Mouse (Mus musculus): Measurements from ENCODE around the gene Gm29133. TPM values are rescaled to one million over a fixed set of nuclear protein-coding genes. Genes with fewer than 3 reads are reported as not detected.

The Gm29133 gene
- not detected in 2 replicates for polyA plus RNA-seq (2014; fragmentation: Nextera tagmentation; extraction: Ambion mirVana)

DNA sequence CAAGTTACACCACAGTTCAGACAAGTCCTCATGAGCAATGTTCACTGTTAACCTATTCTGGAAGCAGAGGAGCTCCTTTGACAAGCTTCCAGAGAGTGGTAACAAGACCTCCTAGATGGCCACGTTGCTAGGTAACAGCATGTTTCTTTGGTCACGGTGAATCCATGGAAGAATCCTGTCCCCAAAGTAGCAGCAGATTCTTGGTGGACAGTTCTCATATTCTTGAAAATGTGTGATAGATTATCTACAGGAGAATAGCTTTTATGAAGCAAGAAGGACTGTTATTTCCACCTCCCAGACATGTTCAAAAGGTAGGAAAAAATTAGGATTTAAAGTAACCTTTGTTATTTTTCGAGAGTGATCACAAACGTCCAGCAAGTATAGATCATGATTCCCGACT lies at the start of gene Gm29133:
TSS of gene Gm29133 (plus strand) at position 301 of the 400 bp plus-strand sequence.
- Histone ChIP-seq H3K27ac (ENCODE audit: low read depth, low read length) (no peak within 1 kb of the TSS), H3K36me3 (ENCODE audit: control insufficient read depth, insufficient read depth, low read length) (no peaks in the 10 kb centered on the region), H3K9ac (replicated peaks; ENCODE audit: low read depth, low read length) (no peak within 1 kb of the TSS), H3K9me3 (ENCODE audit: control insufficient read depth, low read length) (no peaks in the 10 kb centered on the region), H3K27me3 (ENCODE audit: control insufficient read depth, insufficient read depth, low read length) (no peaks in the 10 kb centered on the region), H3K4me3 (ENCODE audit: low read depth, low read length) (no peak within 1 kb of the TSS), H3K4me2 (ENCODE audit: low read depth, low read length) (no peak within 1 kb of the TSS), H3K4me1 (ENCODE audit: control insufficient read depth, insufficient read depth, low read length) (no peaks in the 10 kb centered on the region)
- 71% methylated on average over 5 of the region's 5 CpGs for WGBS
- ATAC-seq (ENCODE audit: low read depth), result no peak

DNA sequence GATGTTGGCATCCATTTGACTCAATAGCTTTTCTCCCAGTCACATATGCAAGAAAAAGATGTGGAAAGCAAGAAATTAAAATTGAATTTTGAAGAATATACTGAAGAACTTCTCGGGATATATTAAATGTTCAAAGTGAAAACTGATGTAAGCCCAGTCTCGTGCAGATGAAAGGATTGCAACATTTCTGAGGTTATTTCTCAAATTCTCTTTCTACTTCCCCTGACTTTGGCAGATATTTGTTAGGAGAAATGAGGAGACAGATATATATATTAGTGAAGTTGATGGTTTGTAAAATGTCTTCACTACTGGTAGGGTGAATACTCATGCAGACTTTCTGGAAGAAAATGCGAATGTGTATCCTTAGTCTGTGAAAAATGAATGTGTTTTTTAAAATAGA lies 48.9 kb upstream of the Gm29133 start:
- H3K9me3 ChIP-seq (ENCODE audit: control insufficient read depth, low read length), result no peaks in the 10 kb centered on the region
- ATAC-seq (ENCODE audit: low read depth), result no peak
- WGBS, result 91% methylated on average over 3 of the region's 3 CpGs

DNA sequence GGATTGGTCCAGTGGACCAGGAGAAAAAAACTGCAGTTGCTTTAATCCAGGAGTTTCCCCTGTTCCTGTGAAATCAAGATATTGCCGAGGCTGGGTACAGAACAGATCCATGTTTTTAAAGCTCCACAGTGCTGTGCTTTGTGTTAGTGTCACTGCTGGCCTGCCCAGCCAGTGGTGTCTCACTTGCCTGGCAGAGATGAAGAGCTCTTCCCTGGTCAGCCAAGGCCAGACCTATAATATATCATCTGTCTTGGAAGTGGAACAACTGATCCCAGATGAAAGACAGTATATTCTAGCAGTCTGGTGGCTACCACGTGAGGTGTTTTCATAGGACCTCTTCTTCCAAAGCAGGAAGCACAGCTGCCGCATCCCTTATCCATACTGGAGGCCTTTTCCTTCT lies 46.7 kb upstream of the Gm29133 start:
- Histone ChIP-seq H3K4me1 (ENCODE audit: control insufficient read depth, insufficient read depth, low read length) (no peaks in the 10 kb centered on the region), H3K27me3 (ENCODE audit: control insufficient read depth, insufficient read depth, low read length) (no peaks in the 10 kb centered on the region), H3K36me3 (ENCODE audit: control insufficient read depth, insufficient read depth, low read length) (no peaks in the 10 kb centered on the region), H3K9me3 (ENCODE audit: control insufficient read depth, low read length) (no peaks in the 10 kb centered on the region), H3K4me2 (ENCODE audit: low read depth, low read length) (no peak overlapping the region), H3K9ac (replicated peaks; ENCODE audit: low read depth, low read length) (no peak overlapping the region), H3K27ac (ENCODE audit: low read depth, low read length) (no peak overlapping the region), H3K4me3 (ENCODE audit: low read depth, low read length) (no peak overlapping the region)
- no peak for ATAC-seq (ENCODE audit: low read depth)
- 78% methylated on average over 3 of the region's 3 CpGs for WGBS

More for the DNA sequence above, 48.9 kb upstream of the Gm29133 start:
- no peak overlapping the region for H3K4me2 ChIP-seq (ENCODE audit: low read depth, low read length)
- no peak overlapping the region for H3K4me3 ChIP-seq (ENCODE audit: low read depth, low read length)
- H3K27ac ChIP-seq (ENCODE audit: low read depth, low read length), result no peak overlapping the region
- H3K4me1 ChIP-seq (ENCODE audit: control insufficient read depth, insufficient read depth, low read length), result no peaks in the 10 kb centered on the region
- H3K27me3 ChIP-seq (ENCODE audit: control insufficient read depth, insufficient read depth, low read length), result no peaks in the 10 kb centered on the region
- H3K36me3 ChIP-seq (ENCODE audit: control insufficient read depth, insufficient read depth, low read length), result no peaks in the 10 kb centered on the region
- H3K9ac ChIP-seq (replicated peaks; ENCODE audit: low read depth, low read length), result no peak overlapping the region

DNA sequence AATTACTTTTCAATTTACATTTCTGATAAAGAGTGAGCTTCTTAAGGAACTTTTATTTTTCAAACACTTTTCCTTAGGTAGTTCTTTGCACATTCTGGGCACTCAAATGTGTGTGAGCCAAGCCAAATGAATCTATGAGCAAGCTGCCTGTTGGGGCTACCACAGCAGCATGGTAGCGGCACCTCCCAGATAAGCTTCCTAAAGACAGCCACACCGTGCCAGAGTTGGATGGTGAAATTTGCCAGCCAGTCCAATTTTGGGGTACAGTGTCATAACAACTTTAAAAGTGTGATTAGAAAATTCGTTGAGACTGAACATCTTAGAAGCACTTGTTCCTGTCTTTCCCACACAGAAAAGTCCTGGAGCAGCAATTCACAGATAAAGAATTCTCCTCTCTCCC lies 41.5 kb upstream of the Gm29133 start:
- H3K9me3 ChIP-seq (ENCODE audit: control insufficient read depth, low read length), result no peaks in the 10 kb centered on the region
- H3K4me1 ChIP-seq (ENCODE audit: control insufficient read depth, insufficient read depth, low read length), result no peaks in the 10 kb centered on the region
- H3K27ac ChIP-seq (ENCODE audit: low read depth, low read length), result no peak overlapping the region
- no peak overlapping the region for H3K9ac ChIP-seq (replicated peaks; ENCODE audit: low read depth, low read length)
- WGBS, result 87% methylated on average over 3 of the region's 3 CpGs
- no peak overlapping the region for H3K4me3 ChIP-seq (ENCODE audit: low read depth, low read length)
- no peaks in the 10 kb centered on the region for H3K36me3 ChIP-seq (ENCODE audit: control insufficient read depth, insufficient read depth, low read length)
- H3K4me2 ChIP-seq (ENCODE audit: low read depth, low read length), result no peak overlapping the region
- no peaks in the 10 kb centered on the region for H3K27me3 ChIP-seq (ENCODE audit: control insufficient read depth, insufficient read depth, low read length)
- no peak for ATAC-seq (ENCODE audit: low read depth)

DNA sequence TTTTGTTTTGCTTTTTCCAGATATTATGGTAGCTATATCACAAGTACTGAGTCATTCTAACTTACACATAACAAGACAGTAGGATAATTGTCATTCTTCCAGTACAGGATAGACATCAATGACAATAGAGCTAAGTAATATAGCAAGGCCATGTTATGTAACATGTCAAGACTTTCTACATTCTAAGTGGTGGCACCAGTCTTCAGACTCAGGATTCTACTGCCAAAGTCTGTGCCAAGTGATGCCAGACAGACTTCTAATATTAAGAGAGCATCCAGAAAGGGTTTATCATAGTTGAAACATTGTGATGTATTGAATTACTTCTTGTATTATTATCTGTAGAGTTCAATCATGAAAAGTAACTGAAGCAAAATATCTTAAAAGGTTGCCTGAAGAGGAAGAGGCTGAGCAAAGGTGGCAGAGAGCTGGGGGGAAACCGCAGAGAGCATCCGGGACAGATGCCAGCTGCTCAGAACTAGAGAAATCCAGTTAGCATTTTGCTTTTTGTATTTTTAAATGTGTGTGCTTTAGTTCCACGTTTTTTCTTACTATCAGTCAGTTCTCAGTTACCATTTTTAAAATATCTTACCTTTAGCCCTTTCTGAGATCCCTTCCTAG lies 34.2 kb upstream of the Gm29133 start:
- Histone ChIP-seq H3K27me3 (ENCODE audit: control insufficient read depth, insufficient read depth, low read length) (no peaks in the 10 kb centered on the region), H3K36me3 (ENCODE audit: control insufficient read depth, insufficient read depth, low read length) (no peaks in the 10 kb centered on the region), H3K9ac (replicated peaks; ENCODE audit: low read depth, low read length) (no peak overlapping the region), H3K4me3 (ENCODE audit: low read depth, low read length) (no peak overlapping the region), H3K9me3 (ENCODE audit: control insufficient read depth, low read length) (no peaks in the 10 kb centered on the region), H3K27ac (ENCODE audit: low read depth, low read length) (no peak overlapping the region), H3K4me1 (ENCODE audit: control insufficient read depth, insufficient read depth, low read length) (no peaks in the 10 kb centered on the region), H3K4me2 (ENCODE audit: low read depth, low read length) (no peak overlapping the region)
- WGBS, result 74% methylated on average over 3 of the region's 3 CpGs
- ATAC-seq (ENCODE audit: low read depth), result no peak

DNA sequence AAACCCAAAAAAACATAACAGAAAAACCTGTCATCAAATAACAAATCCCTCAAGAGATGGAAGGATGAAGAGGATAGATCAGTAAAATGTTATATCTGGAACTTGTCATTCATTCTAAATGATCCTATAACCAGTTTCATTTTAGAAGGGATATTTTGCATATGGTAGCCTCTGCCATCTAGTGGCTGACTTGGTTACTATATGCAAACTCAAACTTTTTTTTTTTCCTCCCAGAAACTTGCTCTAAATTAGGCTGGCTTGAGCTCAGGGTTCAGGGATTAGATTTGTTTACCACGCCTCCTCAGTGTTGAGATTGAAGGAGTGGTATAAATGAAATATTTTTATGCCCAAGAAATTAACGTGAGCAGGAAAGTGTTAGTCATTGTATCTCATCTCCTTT lies 27.3 kb upstream of the Gm29133 start:
- Histone ChIP-seq H3K9me3 (ENCODE audit: control insufficient read depth, low read length) (no peaks in the 10 kb centered on the region), H3K36me3 (ENCODE audit: control insufficient read depth, insufficient read depth, low read length) (no peaks in the 10 kb centered on the region), H3K9ac (replicated peaks; ENCODE audit: low read depth, low read length) (no peak overlapping the region), H3K4me3 (ENCODE audit: low read depth, low read length) (no peak overlapping the region), H3K27ac (ENCODE audit: low read depth, low read length) (no peak overlapping the region), H3K4me2 (ENCODE audit: low read depth, low read length) (no peak overlapping the region), H3K4me1 (ENCODE audit: control insufficient read depth, insufficient read depth, low read length) (no peaks in the 10 kb centered on the region), H3K27me3 (ENCODE audit: control insufficient read depth, insufficient read depth, low read length) (no peaks in the 10 kb centered on the region)
- ATAC-seq (ENCODE audit: low read depth), result no peak
- WGBS, result 40% methylated on average over 2 of the region's 2 CpGs

DNA sequence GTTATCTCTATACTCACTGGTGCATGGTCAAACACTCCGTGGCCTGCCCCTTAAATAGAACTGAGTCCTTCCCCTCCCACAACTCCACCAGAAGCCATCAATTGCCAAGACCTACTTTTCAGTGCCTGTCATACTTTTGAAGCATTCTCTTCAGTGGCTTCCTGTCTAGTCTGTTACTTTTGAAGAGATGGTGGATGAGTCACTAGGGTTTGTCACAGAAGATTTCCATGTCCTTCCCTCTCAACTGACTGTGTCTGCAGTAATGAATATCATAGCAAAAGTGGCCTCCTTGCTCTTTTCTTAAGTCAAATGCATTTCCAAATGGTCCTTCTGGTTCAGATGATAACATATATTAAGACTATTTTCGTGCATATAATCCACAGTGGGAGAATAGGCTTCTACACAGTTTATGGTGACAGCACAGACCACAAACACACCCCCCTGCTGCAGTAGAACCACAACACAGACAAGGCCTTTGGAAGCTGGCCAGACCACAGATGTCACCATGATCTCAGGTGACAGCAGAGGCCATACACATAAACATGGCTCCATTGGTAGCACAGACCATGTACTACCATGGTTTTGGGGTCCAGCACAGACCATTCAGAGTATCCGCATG lies 16.9 kb upstream of the Gm29133 start:
- ATAC-seq (ENCODE audit: low read depth), result no peak
- Histone ChIP-seq H3K4me2 (ENCODE audit: low read depth, low read length) (no peak overlapping the region), H3K27me3 (ENCODE audit: control insufficient read depth, insufficient read depth, low read length) (no peaks in the 10 kb centered on the region), H3K4me1 (ENCODE audit: control insufficient read depth, insufficient read depth, low read length) (no peaks in the 10 kb centered on the region), H3K9ac (replicated peaks; ENCODE audit: low read depth, low read length) (no peak overlapping the region), H3K36me3 (ENCODE audit: control insufficient read depth, insufficient read depth, low read length) (no peaks in the 10 kb centered on the region), H3K27ac (ENCODE audit: low read depth, low read length) (no peak overlapping the region), H3K9me3 (ENCODE audit: control insufficient read depth, low read length) (no peaks in the 10 kb centered on the region), H3K4me3 (ENCODE audit: low read depth, low read length) (no peak overlapping the region)
- WGBS, result 80% methylated on average over 3 of the region's 3 CpGs

DNA sequence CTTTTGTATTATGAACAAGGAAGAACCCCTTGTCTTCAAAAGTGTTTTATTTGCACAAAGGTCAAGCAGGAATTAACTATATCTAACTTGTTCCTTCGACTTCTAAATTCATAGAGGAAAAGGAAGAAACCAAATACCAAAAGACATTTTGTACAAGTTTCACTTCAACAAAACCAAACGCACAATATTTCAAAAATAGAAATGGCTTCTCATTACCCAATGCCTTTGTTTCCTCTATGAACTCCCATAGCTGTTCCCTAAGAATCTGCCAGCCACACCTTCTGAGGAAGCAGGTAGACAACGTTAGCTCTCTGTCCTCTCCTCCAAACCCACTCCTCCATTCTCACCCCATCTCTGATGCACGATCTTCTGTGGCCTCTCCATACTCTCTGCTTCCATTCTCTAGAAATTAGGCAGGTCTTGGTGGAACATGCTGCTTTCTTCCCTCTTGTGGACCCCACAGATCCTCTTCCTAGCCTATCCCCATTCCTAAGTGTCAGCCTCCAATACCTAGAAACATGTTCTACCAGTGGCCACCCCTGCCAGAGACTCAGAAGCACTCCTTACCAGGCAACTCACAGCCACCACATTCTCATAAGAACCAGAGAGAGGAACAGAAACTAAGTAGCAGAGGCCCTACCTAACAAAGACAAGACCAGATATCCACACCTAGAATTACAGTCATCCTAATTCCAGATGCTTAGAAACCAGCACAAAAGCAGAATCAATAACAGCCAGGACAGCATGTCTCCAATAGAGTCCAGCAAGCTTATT lies 4.1 kb upstream of the Gm29133 start:
- H3K9ac ChIP-seq (replicated peaks; ENCODE audit: low read depth, low read length), result no peak overlapping the region
- no peaks in the 10 kb centered on the region for H3K4me1 ChIP-seq (ENCODE audit: control insufficient read depth, insufficient read depth, low read length)
- no peak overlapping the region for H3K4me2 ChIP-seq (ENCODE audit: low read depth, low read length)
- WGBS, result 82% methylated on average over 4 of the region's 4 CpGs
- H3K27me3 ChIP-seq (ENCODE audit: control insufficient read depth, insufficient read depth, low read length), result no peaks in the 10 kb centered on the region
- no peak for ATAC-seq (ENCODE audit: low read depth)
- no peak overlapping the region for H3K27ac ChIP-seq (ENCODE audit: low read depth, low read length)
- no peaks in the 10 kb centered on the region for H3K9me3 ChIP-seq (ENCODE audit: control insufficient read depth, low read length)
- no peak overlapping the region for H3K4me3 ChIP-seq (ENCODE audit: low read depth, low read length)
- H3K36me3 ChIP-seq (ENCODE audit: control insufficient read depth, insufficient read depth, low read length), result no peaks in the 10 kb centered on the region

DNA sequence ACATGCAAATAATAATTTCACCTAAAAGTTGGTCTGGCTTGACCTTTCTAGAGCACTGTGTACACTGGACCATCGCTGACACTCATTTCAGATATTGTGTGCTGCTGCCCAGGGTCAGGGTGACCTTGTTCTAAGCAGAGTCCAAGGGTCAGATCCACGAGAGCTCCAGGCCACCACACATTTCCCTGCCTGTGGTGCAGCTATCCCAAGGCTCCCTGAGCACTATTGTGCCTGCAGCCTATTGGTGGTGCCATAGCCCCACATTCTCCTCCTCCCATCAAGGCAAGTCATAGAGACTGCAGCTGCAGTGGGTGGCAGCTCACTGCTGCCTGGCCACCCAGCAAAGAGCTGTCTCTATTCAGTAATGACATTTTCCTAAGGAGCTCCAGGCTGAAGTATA lies 2.7 kb upstream of the Gm29133 start:
- no peaks in the 10 kb centered on the region for H3K9me3 ChIP-seq (ENCODE audit: control insufficient read depth, low read length)
- WGBS, result 62% methylated on average over 2 of the region's 2 CpGs
- no peak overlapping the region for H3K4me3 ChIP-seq (ENCODE audit: low read depth, low read length)
- H3K9ac ChIP-seq (replicated peaks; ENCODE audit: low read depth, low read length), result no peak overlapping the region
- ATAC-seq (ENCODE audit: low read depth), result no peak
- H3K36me3 ChIP-seq (ENCODE audit: control insufficient read depth, insufficient read depth, low read length), result no peaks in the 10 kb centered on the region
- no peak overlapping the region for H3K27ac ChIP-seq (ENCODE audit: low read depth, low read length)
- no peaks in the 10 kb centered on the region for H3K4me1 ChIP-seq (ENCODE audit: control insufficient read depth, insufficient read depth, low read length)
- no peak overlapping the region for H3K4me2 ChIP-seq (ENCODE audit: low read depth, low read length)
- H3K27me3 ChIP-seq (ENCODE audit: control insufficient read depth, insufficient read depth, low read length), result no peaks in the 10 kb centered on the region

Measured in neural tube, embryonic 14.5 days (tissue).